ENCODE assay signal across 8 mouse cellular contexts in genomic region chr7:99375455-99375854, GRCm38 (mm10). TPM values are rescaled to one million over a fixed set of nuclear protein-coding genes. Genes with fewer than 3 reads are reported as not detected.
DNase-seq lines count a peak whose midpoint lies in the region; ATAC-seq and TF ChIP-seq lines count a peak whose summit lies in the region.

No protein-coding gene starts in this region.

- no peak overlapping the region for H3K27ac ChIP-seq in forebrain, postnatal 0 days (ENCODE audit: low read depth, low read length)
- no peak overlapping the region for H3K27ac ChIP-seq in forebrain, embryonic 16.5 days (ENCODE audit: low read length)

- H3K27me3 ChIP-seq in forebrain, postnatal 0 days (ENCODE audit: insufficient read depth, low read length) = no peaks in the 10 kb centered on the region
- H3K27me3 ChIP-seq in forebrain, embryonic 16.5 days (replicated peaks; ENCODE audit: control insufficient read depth, insufficient read depth, low read length) = no peaks in the 10 kb centered on the region

- TF ChIP-seq CTCF in forebrain, postnatal 0 days (IDR thresholded peaks at IDR 0.05; ENCODE audit: low read depth) = peak; percentile 84

- no peaks in the 10 kb centered on the region; the same call in 1 of the 2 replicates for H3K4me1 ChIP-seq in forebrain, postnatal 0 days (ENCODE audit: insufficient read depth)
- peaks cover 3% of the 10 kb centered on the region; the same call in 1 of the 2 replicates for H3K4me1 ChIP-seq in forebrain, embryonic 16.5 days (replicated peaks; ENCODE audit: control insufficient read depth, insufficient read depth, low read length)

- H3K36me3 ChIP-seq in forebrain, postnatal 0 days (ENCODE audit: insufficient read depth) = no peaks in the 10 kb centered on the region
- no peaks in the 10 kb centered on the region for H3K36me3 ChIP-seq in forebrain, embryonic 16.5 days (ENCODE audit: control insufficient read depth, insufficient read depth)

- peak; percentile 84 for DNase-seq in forebrain, postnatal 0 days
- peak; percentile 92 to 93 for DNase-seq in B cell, adult 2 months
- DNase-seq in adrenal gland, postnatal 36 days = peak; percentile 77 to 84
- peak; percentile 76 for DNase-seq in forelimb bud, embryonic 11.5 days (ENCODE audit: low read depth, low spot score)
- peak; percentile 66 to 76 for DNase-seq in layer of hippocampus, postnatal 36 days
- peak; percentile 91 for DNase-seq in naive thymus-derived CD4-positive, alpha-beta T cell, adult 2 months (ENCODE audit: low read depth)
- DNase-seq in thymus, postnatal 0 days (ENCODE audit: low spot score) = peak; percentile 75

- WGBS in forebrain, postnatal 0 days = 5% methylated on average over 4 of the region's 4 CpGs
- WGBS in forebrain, embryonic 16.5 days = 5% methylated on average over 4 of the region's 4 CpGs

- ATAC-seq in forebrain, postnatal 0 days = no peak
- no peak for ATAC-seq in forebrain, embryonic 16.5 days

- no peak overlapping the region for H3K4me2 ChIP-seq in forebrain, postnatal 0 days (ENCODE audit: low read depth)
- no peak overlapping the region for H3K4me2 ChIP-seq in forebrain, embryonic 16.5 days (ENCODE audit: low read length)

- no peak overlapping the region for H3K9ac ChIP-seq in forebrain, postnatal 0 days
- H3K9ac ChIP-seq in forebrain, embryonic 16.5 days (replicated peaks; ENCODE audit: low read depth, low read length) = no peak overlapping the region

- H3K4me3 ChIP-seq in forebrain, postnatal 0 days (ENCODE audit: low read depth, low read length) = no peak overlapping the region
- H3K4me3 ChIP-seq in forebrain, embryonic 16.5 days (replicated peaks; ENCODE audit: low read length) = no peak overlapping the region

- no peaks in the 10 kb centered on the region for H3K9me3 ChIP-seq in forebrain, postnatal 0 days (ENCODE audit: low read length)
- H3K9me3 ChIP-seq in forebrain, embryonic 16.5 days (ENCODE audit: control insufficient read depth, low read length) = no peaks in the 10 kb centered on the region; the same call in 1 of the 2 replicates

RNA-seq across cellular contexts. Expression of gene Gdpd5, which starts 5.8 kb away (rescaled TPM):
- total RNA-seq in forebrain, postnatal 0 days (2014; rRNA removed) = 36.2 and 41.2 TPM in 2 replicates
- polyA plus RNA-seq in forebrain, postnatal 0 days (2015; fragmentation: Nextera tagmentation; extraction: Ambion mirVana) = 30.9 and 38.2 TPM in 2 replicates
- polyA plus RNA-seq in forebrain, embryonic 16.5 days (2015; fragmentation: Nextera tagmentation; extraction: Ambion mirVana) = 45.2 and 48.0 TPM in 2 replicates
- total RNA-seq in adrenal gland, postnatal 36 days (2021) = 1 to 10 TPM; 7.5 to 7.6 TPM
- total RNA-seq in layer of hippocampus, postnatal 36 days (2021) = 10 to 100 TPM; 19.1 to 19.9 TPM
- polyA plus RNA-seq in thymus, postnatal 0 days (2015; fragmentation: Nextera tagmentation; extraction: Ambion mirVana) = 2.9 and 3.1 TPM in 2 replicates

RNA-seq across cellular contexts. Expression of gene Serpinh1, which starts 22.4 kb away (rescaled TPM):
- total RNA-seq in forebrain, postnatal 0 days (2014; rRNA removed) = 127 and 160 TPM in 2 replicates
- 117 and 121 TPM in 2 replicates for polyA plus RNA-seq in forebrain, postnatal 0 days (2015; fragmentation: Nextera tagmentation; extraction: Ambion mirVana)
- polyA plus RNA-seq in forebrain, embryonic 16.5 days (2015; fragmentation: Nextera tagmentation; extraction: Ambion mirVana) = 201 and 257 TPM in 2 replicates
- total RNA-seq in adrenal gland, postnatal 36 days (2021) = 100 to 1,000 TPM; 266 to 469 TPM
- total RNA-seq in layer of hippocampus, postnatal 36 days (2021) = 10 to 100 TPM; 25.7 to 34.6 TPM
- 73.2 and 96.8 TPM in 2 replicates for polyA plus RNA-seq in thymus, postnatal 0 days (2015; fragmentation: Nextera tagmentation; extraction: Ambion mirVana)
